Mouse (Mus musculus) thymus, postnatal 25 days (tissue): ENCODE data around the gene Trmt10b.

Experiments used
- DNase-seq: peaks from one replicate; pipeline ENCODE4 v3.0.0; 2022

Gene Trmt10b

GRCm38 (mm10) chr4:45342286-45343155 lies 45.6 kb downstream of the Trmt10b start, which contains the start of gene Exosc3:
TSS of gene Exosc3 (minus strand) at chr4:45342732.
- no peak for DNase-seq

- no peak for DNase-seq
Measured at GRCm38 (mm10) chr4:45356653-45357052, 59.7 kb downstream of the Trmt10b start.
